Mouse (Mus musculus) cortical plate, adult 2 months (tissue): ENCODE measurements around the gene Top1.

Source experiments
- CTCF ChIP-seq: fragments of 200-500 bp; IDR thresholded peaks from 2 replicates; pipeline ENCODE4 v1.5.1; 2011; ENCODE audit warnings: mild to moderate bottlenecking, control low read depth, low read length; ENCODE audit not compliant: insufficient read depth; ENCODE audit errors: extremely low read depth
- POLR2A ChIP-seq: fragments of 200-500 bp; IDR thresholded peaks from 2 replicates; pipeline ENCODE4 v1.6.1; 2011; ENCODE audit warnings: mild to moderate bottlenecking, low read length, control low read depth; ENCODE audit not compliant: insufficient read depth; ENCODE audit errors: extremely low read depth

GRCm38 (mm10) chr2:160734331-160734730, 88.6 kb downstream of the Top1 start:
- TF ChIP-seq POLR2A (no peak), CTCF (no peak)
